Mouse (Mus musculus) adrenal gland, adult 2 months (tissue): ENCODE measurements around the gene Rab43. TPM values are rescaled to one million over a fixed set of nuclear protein-coding genes. Genes with fewer than 3 reads are reported as not detected.

Experiments used
- DNase-seq: peaks from one replicate; pipeline ENCODE4 v3.0.0; 2021
- long read RNA-seq: library from polyadenylated mRNA; stranded (forward); transcript quantifications from one replicate; pipeline ENCODE4 v2.0.0, GENCODE M21; 2021
- polyA plus RNA-seq: library from polyadenylated mRNA; depleted of rRNA; stranded (reverse); fragments of >200 nt; gene quantifications from 2 replicates; pipeline ENCODE4 v1.2.3, GENCODE M21; 2012; rRNA removed
- total RNA-seq, 2 experiments: library from RNA; stranded (reverse); gene quantifications; 2 replicates each; pipeline ENCODE4 v1.2.3; 2021

Rab43 gene
- total RNA-seq (10 to 100 TPM; 28.0 to 28.2 TPM), polyA plus RNA-seq (27.6 and 30.6 TPM in 2 replicates)
- long read RNA-seq, full-length matches to known transcripts, result 5 of 5 reads
- long read RNA-seq, partial matches to known transcripts, result 0 of 5 reads
- long read RNA-seq, other reads (novel, unspliced or antisense), result 0 of 5 reads

- peak; percentile 98 for DNase-seq
These were observed at the start of gene Rab43 for GRCm38 (mm10) chr6:87811675-87812338. TSS of gene Rab43 (minus strand) at chr6:87812164.

GRCm38 (mm10) chr6:87857071-87857470 lies 45.1 kb upstream of the Rab43 start:
- peak; percentile 40 for DNase-seq

GRCm38 (mm10) chr6:87853446-87853845 lies 41.5 kb upstream of the Rab43 start:
- no peak for DNase-seq

GRCm38 (mm10) chr6:87851871-87852270 lies 39.9 kb upstream of the Rab43 start:
- no peak for DNase-seq

GRCm38 (mm10) chr6:87850900-87851614 lies 39.1 kb upstream of the Rab43 start, which contains the start of gene Cnbp:
TSS of gene Cnbp (minus strand) at chr6:87851106.
- DNase-seq, result peak; percentile 97

GRCm38 (mm10) chr6:87850155-87850899 lies 38.4 kb upstream of the Rab43 start:
- peak; percentile 82 for DNase-seq

- DNase-seq, result no peak
These were observed 37.8 kb upstream of the Rab43 start for GRCm38 (mm10) chr6:87849780-87850154.

GRCm38 (mm10) chr6:87846813-87847212 lies 34.8 kb upstream of the Rab43 start:
- no peak for DNase-seq

GRCm38 (mm10) chr6:87845031-87845695 lies 33.2 kb upstream of the Rab43 start:
- no peak for DNase-seq

- DNase-seq, result no peak
These were observed 30.3 kb upstream of the Rab43 start for GRCm38 (mm10) chr6:87842254-87842653.

GRCm38 (mm10) chr6:87841635-87842034 lies 29.7 kb upstream of the Rab43 start:
- DNase-seq, result no peak

GRCm38 (mm10) chr6:87839797-87840341 lies 27.9 kb upstream of the Rab43 start:
- no peak for DNase-seq

- DNase-seq, result peak; percentile 97
These were observed 26.7 kb upstream of the Rab43 start, which contains the start of gene Isy1 for GRCm38 (mm10) chr6:87838551-87839197. TSS of gene Isy1 (minus strand) at chr6:87838798.

GRCm38 (mm10) chr6:87835695-87836094 lies 23.7 kb upstream of the Rab43 start, which contains the start of gene Gm45140:
TSS of gene Gm45140 (minus strand) at chr6:87835795.
- DNase-seq, result no peak

- DNase-seq, result no peak
These were observed 8.4 kb upstream of the Rab43 start for GRCm38 (mm10) chr6:87820366-87820765.

GRCm38 (mm10) chr6:87814486-87814885 lies 2.5 kb upstream of the Rab43 start:
- DNase-seq, result no peak

GRCm38 (mm10) chr6:87812656-87813055 lies 692 bp upstream of the Rab43 start:
- no peak for DNase-seq

GRCm38 (mm10) chr6:87810713-87811669 lies 973 bp downstream of the Rab43 start:
- DNase-seq, result peak; percentile 85

GRCm38 (mm10) chr6:87810311-87810710 lies 1.7 kb downstream of the Rab43 start:
- DNase-seq, result no peak
